Mouse (Mus musculus): Measurements from ENCODE around the gene Olfr322.
A peak's percentile ranks its signal among the peaks of the same experiment; 100 is the strongest.
"Not testable (repeated sequence)": the region's sequence is repeated elsewhere in the genome, so short reads cannot be mapped to it uniquely, and the experiment has no call there.

Olfr322 gene

DNA sequence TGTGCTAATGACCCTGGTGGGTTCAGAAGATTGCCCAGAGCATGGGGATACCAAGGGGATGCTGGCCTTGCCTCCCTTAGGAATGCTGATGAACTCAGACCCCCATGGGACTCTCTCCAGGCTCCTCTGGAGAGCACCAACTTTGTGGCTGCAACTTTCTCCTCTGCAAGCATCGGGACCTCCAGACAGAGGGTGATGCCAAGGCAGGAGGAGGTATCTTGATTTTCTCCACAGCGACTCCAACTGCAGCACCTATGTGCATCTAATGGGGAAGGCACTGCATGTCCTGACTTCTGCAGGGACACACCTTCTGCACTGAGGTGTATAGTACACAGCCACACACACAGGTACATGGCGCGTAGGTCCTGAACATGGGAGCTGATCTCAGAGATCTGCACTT is at the start of gene Olfr322:
Olfr322 (plus strand) TSS at position 187 of the 400 bp plus-strand sequence.
- DNase-seq, result no peak

DNA sequence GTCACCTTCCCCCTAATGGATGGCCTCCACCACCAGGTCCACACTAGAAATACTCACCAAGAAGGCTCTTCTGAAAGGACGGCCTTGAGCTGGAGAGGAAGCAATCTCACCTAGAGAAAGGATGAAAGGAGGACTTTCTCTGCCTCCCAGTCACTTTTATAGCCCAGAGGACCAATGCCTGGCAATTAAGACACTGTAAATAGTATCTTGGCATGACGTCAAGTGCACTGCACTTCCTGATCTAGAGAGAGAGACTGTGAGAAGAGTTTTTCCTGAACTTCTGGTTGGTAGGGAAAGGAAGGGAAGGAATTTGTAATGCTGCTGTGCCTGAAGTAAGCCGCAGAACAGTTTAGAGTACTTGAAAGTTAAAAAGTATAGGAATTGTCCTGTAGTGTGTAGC is 45.2 kb upstream of the Olfr322 start:
- no peak for DNase-seq

DNA sequence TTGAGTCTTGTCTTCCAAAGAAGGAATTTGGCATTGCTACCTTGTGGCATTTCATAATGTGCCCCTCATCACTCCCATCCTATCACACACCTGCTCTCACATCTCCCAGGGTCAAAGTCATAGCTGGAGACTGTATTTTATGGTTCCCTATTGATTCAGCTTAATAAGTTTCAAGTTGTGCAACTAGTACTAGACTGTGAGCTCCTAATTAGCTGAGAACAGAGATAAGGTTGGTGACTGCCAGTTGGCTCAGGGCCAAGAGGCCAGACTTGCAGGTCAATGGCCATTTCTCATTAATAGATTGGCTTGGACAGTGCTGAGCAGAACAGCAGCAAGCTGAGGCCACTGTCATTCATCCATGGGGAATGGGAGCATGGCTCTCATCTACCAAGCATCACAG is 44.1 kb upstream of the Olfr322 start:
- DNase-seq, result peak; percentile 15

DNA sequence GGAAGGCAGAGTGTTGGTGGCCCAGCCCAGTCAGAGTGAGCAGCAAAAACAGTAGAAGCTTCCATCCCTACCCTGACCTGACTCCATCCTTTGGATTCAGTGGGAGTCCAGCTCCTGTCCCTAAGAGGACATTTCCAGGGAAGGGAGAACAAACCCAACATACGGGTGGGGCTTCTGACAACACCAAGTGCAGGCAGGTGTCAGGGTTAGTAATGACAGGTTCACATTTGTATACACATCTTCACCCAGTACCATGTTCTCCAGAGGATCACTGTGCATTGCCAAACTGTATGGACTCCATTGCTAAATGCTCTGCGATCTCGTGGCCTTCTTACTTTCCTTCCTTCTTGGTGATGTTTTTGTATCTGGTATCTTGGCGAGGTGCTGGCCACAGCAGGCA is 42.6 kb upstream of the Olfr322 start, which contains the start of gene 2210407C18Rik:
2210407C18Rik (minus strand) TSS at position 101 of the 400 bp plus-strand sequence.
- DNase-seq, result no peak

DNA sequence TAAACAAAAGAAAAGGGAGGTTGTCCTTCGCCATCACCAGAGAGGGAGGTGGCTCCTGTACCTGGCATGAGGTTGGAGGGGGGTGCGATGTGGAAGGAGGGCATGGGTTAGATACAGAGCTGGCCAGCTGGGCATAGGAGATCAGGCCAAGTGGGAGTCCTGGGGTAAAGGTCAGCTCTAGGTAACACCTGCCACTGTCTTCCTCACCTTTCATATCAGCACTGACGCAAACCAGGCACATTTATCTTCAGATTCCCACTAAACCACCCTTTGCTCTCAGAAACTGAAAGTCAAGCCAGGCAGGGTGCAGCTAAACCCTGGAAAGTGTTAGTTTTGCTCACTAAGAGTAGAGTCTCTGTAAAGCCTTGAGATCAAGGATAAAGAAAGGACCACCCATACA is 40.2 kb upstream of the Olfr322 start:
- DNase-seq, result no peak

DNA sequence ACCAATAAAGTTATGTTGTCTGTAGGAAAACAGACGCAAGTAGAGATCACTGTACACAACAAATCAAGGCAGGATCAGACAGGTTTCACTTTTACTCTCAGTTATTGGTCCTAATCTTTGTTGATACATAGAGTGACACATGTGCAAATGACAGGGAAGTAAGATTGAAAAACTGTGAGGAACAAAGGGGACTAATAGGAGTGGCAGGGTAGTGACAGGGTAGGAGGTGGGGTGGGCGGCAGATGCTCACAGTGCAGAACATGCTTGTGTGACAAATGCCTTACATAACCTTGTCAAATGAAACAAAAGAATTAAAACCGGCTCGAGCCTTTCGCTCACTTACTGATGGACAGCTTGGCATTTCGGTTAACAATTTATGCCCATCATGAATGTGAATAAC is 39.8 kb upstream of the Olfr322 start:
- no peak for DNase-seq

DNA sequence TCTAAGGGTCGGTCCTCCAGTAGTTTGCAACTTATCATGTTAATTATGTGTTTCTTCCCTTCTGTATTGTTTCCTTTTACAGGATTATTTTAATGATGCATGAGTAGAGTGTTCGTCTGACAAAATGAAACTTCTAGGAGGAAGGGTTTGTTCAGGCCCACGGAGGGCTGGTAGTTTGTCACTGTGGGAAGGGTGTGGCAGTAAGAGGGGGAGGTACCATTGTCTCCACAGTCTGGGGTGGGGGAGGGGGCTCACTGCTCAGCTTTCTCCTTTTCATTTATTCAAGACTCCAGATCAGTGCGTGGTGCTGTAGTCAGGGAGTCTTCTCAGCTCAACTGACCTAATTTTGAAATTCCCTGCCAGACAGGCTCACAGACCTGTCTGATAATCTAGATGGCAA is 32.4 kb upstream of the Olfr322 start:
- DNase-seq, result no peak

DNA sequence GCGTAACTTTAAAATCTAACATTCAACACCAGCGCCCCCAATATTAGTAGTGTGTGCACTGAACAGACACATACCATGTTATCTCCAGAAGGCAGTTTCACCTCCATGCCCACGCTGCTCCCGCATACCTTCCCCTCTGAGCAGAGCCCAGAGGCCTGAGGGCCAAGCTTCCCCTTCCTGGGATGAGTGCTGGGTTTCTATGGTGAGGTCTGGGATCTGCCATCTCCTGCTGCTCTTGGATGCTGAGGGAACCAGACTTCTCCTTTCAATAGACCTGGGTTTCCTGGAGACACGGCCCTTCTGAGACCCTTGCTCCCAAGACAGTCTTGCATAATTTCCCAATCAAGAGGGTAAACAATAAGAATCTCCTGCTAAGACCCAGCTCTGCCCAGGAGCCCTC is 28.2 kb upstream of the Olfr322 start, which contains the start of gene Olfr323:
Olfr323 (minus strand) TSS at position 101 of the 400 bp plus-strand sequence.
- no peak for DNase-seq

DNA sequence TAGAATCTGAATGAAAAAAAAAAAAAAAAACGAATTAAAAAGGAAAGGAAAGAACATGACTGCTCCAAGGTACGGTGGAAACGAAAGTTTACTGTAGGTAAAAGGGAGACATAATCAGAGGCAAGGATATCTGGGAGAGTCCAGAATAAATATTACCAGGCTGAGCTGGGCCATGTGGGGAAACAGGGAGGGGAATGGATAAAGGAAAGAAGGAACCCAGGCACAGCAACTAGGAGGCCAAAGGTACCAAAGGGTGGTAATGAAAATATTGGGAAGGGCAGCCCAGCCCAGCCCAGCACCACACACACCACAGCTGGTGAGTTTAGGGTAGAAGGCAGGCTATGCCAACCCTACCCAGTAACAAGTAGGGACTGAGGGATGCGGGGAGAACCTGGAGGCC is 23.7 kb upstream of the Olfr322 start:
- no peak for DNase-seq

DNA sequence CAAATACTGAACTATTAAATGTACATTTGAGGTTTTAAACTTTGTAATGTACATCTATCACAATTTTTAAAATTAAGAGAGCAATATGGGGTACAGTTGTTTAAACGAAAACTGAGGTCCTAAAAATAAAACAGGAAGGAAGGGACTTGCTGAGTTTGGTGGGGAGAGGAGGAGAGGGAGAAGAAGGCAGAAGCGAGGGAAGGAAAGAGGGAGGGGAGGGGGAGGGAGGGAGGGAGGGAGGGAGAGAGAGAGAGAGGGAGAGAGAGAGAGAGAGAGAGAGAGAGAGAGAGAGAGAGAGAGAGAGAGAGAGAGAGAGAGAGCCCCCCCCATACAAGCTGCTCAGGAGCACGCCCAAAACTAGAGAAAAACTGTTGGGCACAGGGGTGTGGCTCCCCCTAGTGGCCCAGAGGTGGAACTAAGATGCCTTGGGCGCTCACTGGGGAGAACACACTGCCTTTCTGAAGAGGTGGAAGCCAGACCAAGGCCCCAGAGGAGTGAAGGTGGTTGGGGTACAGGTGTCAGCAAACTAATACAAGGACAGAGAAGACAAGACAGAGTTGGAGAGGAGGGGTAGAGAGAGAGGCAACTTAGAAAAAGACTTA is 22.1 kb upstream of the Olfr322 start:
- DNase-seq, result peak; percentile 30

DNA sequence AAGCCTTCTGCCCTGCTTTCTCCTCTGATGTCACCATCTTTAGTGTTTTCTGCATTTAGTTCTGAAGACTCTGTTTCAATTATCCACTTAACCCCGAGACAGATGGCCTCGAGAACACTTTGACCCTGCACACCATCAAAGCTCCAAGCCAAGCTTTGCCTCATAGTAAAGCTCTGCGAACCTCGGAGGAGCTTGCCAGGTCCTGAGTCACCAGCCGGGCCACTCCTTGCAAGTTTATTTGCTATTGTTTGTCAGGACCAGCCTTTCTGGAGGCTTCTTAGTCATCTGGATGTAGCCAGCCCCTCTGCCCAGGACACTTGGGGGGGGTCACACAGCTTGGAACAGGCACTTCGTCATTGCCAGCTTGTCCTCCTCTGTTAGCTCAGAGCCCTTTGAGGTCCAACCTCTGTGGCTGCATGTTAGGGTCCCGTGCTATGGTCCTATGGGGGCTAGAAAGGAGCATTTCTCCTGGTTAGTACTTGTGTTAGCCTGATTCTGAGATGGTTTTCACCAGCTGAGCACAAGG is 20.3 kb upstream of the Olfr322 start:
- DNase-seq, result peak; percentile 1

DNA sequence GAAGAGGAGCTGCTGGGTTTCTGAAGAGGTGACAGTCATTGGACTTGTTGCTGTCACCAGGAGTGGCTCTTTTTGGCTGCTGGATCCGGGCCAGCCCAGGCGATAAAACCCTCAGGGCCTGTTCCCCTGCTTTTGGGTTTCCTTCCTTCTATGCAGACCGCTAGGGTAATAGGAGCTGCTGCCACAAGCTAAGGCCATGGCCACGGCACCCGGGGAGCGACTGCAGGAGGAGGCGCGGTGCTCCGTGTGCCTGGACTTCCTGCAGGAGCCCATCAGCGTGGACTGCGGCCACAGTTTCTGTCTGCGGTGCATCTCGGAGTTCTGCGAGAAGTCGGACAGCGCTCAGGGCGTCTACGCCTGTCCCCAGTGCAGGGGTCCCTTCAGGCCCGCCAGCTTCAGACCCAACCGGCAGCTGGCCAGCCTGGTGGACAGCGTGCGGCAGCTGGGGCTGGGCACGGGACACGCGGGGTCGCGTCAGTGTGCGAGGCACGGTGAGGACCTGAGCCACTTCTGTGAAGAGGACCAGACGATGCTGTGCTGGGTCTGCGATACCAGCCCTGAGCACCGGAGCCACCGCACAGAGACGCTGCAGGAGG is 18.2 kb upstream of the Olfr322 start, which contains the start of gene Trim58:
Trim58 (plus strand) TSS at position 194 of the 596 bp plus-strand sequence.
- DNase-seq, result no peak

DNA sequence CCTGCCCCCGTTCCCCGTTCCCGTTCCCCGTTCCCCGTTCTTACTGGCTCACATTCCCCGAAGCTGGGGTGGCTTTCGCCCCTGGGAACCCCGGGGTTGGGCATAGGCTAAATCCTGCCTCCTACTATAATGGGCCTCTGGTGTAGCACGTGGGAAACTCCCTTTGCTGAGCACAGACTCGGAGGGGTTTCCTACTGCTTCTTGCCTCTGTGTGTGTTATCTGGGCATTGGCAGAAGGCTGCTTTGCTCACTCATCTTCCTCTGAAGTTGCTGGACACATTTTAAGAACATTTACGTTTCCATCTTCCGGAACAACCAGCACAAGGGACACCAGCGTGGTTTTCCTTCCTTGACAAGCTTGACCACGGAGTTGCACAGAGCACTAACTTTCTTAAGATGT is 17.5 kb upstream of the Olfr322 start:
- no peak for DNase-seq

DNA sequence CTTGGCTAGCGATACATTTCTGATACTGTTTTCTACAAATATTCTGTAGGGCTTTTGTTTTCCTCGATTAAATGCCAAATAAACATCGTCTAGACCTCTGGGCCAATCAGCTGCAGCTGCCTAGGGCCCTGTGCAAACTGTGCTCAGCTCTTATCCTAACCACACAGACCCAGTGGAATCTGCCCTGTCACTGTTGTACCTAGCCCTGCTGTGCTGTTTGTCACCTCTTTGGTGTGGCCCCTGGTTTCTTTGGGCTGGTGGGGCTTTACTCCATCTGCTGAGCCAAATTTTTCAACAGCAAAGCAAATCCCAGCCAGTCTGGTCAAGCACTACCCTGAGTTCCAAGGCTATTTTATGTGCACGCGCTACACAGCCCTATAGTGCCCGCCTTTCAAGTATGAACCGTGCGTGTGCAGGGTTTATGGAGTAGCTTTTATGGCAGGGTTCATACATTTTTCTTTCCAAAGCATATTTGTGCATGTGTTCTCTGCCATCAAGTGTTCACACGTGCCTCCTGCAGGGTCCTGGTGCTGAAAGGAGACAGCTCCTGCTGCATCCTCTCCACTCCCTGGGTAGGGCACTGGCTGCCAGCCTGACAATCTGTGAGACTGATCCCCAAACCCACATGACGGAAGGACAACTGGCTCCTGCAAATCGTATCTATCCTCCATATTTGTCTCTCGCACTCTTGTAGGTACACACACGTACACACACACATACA is 16.8 kb upstream of the Olfr322 start:
- no peak for DNase-seq

DNA sequence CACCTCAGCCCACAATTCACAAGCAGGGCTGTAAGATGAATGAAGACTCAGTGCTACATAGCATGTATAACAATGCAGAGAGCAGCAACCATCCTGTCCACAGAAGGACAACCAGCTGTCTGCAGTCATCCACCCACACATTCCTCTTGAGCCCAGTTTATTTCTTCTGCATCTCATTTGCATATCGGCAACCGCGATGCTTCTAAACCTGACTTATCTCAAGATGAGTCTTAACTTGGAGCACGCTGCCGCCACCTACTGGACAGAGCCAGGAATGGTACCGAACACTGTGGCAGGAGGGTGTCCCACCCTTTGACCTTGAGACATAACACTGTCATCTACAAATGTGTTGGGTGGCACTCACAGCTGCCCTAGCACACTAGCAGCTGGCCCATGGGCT is 15.2 kb upstream of the Olfr322 start:
- DNase-seq, result peak; percentile 31

DNA sequence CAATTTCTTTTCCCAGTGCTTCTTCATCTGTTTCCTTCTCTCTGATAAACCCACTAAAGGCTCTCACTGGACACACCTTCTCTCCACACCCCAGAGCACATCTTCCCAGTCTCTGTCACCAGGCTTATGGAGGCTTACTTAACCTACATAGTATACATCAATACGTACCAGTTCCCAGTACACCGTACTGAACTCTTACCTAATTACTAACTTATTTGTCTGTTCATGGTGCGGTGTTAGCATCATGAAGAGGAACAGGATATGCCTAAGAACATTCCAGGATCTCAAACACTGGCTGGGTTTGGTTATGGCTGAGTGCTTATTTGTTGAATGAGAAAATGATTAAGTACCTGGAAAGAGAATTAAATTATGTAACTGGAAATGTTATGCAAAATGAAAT is 3.4 kb upstream of the Olfr322 start:
- DNase-seq, result no peak

DNA sequence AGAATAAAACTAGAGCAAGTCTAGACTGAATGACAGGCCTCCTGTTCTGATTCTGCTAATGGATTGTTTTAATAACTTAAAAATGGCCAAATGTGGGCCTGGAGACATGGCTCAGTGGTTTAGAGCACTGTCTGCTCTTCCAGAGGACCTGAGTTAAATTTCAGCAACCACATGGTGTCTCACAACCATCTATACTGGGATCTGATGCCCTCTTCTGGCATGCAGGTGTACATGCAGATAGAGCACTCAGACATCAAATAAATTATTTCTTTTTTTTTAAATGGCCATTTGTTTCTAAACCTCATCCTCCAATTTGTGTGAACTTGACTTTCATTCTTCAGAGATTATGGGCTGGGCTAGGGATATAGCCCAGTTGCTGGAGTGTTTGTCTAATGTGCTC is 10.7 kb downstream of the Olfr322 start:
- DNase-seq, result no peak

DNA sequence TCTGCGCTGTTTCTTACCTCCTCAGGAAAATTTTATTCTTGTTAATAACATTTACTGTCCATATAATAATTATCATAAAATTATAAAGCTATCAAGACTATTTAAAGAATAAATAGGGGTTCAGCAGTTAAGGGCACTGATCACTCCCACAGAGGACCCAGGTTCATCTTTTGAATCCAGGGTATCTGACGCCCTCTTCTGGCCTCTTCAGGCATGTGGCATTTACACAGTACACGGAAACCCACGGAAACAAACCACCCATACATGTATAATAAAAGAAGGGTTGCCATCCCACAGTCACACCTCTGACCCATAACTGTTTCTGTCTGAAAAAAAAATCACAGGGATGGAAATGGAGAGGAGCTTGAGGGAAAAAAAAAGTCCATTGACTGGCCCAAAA is 13.2 kb downstream of the Olfr322 start:
- DNase-seq, result no peak

DNA sequence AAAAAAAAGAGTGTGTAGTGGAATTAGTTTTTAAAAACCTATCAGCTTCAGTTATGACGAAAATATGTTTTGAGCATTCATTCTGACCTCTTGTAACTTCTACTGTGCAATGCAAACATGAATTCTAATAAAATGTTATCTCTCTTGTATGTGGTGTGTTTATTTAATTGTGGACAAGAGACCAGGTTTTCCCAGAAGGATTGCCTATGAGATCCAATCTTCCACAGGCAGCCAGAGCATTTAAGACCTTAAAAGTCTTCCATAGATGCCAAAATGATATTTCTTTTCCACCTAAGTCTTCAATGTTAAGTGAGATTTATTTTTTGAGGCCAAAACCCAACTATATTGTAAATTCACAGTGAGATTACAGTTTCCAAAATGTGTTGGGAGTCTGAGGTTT is 22.2 kb downstream of the Olfr322 start, which contains the start of gene Olfr320:
Olfr320 (plus strand) TSS at position 301 of the 400 bp plus-strand sequence.
- no peak for DNase-seq

DNA sequence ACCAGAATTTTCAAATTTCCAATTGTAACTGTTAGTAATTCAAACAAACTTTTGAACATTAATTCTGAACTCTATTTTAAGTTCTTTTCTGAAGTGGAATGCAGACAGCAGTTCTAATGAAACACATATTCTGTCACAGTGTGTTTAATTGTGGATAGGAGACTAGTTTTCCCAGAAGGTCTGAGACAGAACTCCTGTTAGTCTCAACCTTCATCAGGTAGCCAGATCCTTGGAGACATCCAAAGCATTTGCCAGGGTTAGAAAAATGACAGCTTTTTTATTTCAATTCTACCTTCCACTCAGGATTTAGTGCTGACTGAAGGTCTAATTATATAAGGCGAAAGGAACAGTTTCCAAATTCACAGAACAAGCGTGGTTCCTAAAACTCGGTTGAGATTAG is 40.3 kb downstream of the Olfr322 start, which contains the start of gene Olfr319:
Olfr319 (plus strand) TSS at position 301 of the 400 bp plus-strand sequence.
- no peak for DNase-seq

DNA sequence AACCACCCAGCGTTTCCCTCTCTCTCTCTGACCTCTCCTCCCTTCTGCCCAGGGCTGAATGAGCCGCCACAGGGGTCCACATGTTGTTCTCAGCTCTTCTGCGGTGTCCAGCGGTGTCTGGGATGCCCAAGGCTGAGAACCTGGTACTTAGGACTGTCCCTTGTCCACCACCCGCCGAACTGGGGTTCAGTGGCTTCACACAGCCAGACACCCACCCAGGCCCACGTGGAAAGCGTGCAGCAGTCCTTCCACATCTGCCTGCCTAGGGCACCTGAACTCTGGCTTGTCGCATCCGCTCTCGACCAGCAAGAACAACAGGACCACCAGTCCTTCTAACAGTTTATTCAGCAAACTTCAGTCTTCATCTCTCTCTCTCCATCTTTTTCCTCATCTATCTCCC is 50.5 kb downstream of the Olfr322 start:
- no peak for DNase-seq

DNA sequence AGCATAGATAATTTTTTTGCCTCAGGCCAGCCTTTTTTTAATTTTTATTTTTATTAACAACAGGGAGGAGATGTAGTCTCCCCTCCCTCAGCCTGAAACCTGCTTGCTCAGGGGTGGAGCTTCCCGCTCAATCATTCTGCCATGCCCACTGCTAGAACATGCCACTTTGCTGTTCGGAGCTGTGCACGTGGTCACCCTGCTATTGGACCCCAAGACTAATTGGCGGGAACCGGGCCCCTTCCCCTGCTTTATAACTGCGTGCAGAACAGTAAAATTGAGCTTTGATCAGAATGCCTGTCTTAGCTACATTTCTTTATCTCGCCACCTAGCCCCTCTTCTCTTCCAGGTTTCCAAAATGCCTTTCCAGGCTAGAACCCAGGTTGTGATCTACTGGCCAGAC is 59.1 kb downstream of the Olfr322 start:
- DNase-seq, result not testable (repeated sequence)

All from lung, postnatal 36 days (tissue).